Mouse (Mus musculus) testis, adult 2 months (tissue): ENCODE data around the gene Ninl.
"Not testable (repeated sequence)": the region's sequence is repeated elsewhere in the genome, so short reads cannot be mapped to it uniquely, and the experiment has no call there.

Source experiments
- CTCF ChIP-seq: fragments of 200-500 bp; IDR thresholded peaks from 2 replicates; pipeline ENCODE4 v1.5.1; 2012; ENCODE audit warnings: low read depth, mild to moderate bottlenecking, inconsistent platforms, low read length, moderate library complexity; ENCODE audit not compliant: control insufficient read depth, insufficient read depth, insufficient replicate concordance
- POLR2A ChIP-seq: fragments of 200-500 bp; IDR thresholded peaks from 2 replicates; pipeline ENCODE4 v1.6.1; 2012; ENCODE audit warnings: low read depth, mild to moderate bottlenecking, inconsistent platforms, low read length, moderate library complexity; ENCODE audit not compliant: control insufficient read depth

DNA sequence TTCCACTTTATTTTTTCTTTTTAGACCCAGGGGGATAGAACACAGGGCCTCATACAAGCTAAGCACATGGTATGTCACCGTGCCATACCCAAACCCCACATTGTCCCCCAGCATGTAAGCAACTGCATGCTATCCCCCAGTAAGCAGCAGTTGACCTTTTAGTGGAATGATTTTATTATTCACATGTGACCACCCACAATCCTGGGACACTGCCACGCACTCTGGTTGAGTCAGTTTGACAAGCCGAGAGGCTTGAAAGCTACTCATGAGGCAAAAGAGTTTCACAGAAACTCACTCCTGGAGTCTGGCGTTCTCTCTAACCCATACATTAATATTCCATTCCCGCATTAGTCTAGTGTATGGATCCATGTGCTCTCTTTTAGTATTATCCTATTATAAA, 91.8 kb downstream of the Ninl start:
- not testable (repeated sequence) for TF ChIP-seq CTCF, POLR2A
